Mouse (Mus musculus) erythroblast, embryonic 14.5 days (primary cell): Measurements from ENCODE around the gene Smim27. TPM values are rescaled to one million over a fixed set of nuclear protein-coding genes. Genes with fewer than 3 reads are reported as not detected.
"Not testable (repeated sequence)": the region's sequence is repeated elsewhere in the genome, so short reads cannot be mapped to it uniquely, and the experiment has no call there.

Experiments
- H3K27me3 ChIP-seq: 2 replicates; pipeline ENCODE4 v1.6.1; 2012; ENCODE audit warnings: inconsistent platforms; ENCODE audit not compliant: control insufficient read depth
- H3K36me3 ChIP-seq: 2 replicates; pipeline ENCODE4 v1.6.1; 2012; ENCODE audit warnings: mild to moderate bottlenecking, inconsistent platforms; ENCODE audit not compliant: control insufficient read depth
- H3K4me1 ChIP-seq: 2 replicates; pipeline ENCODE4 v1.6.1; 2012; ENCODE audit warnings: inconsistent platforms; ENCODE audit not compliant: control insufficient read depth
- H3K4me3 ChIP-seq: replicated peaks from 2 replicates; pipeline ENCODE3; 2012; ENCODE audit warnings: moderate library complexity, mild to moderate bottlenecking, inconsistent platforms
- H3K9me3 ChIP-seq: 2 replicates; pipeline ENCODE4 v1.6.1; 2012; ENCODE audit warnings: low read length, inconsistent platforms, mixed read lengths; ENCODE audit not compliant: control insufficient read depth
- GATA1 ChIP-seq: IDR thresholded peaks from 2 replicates; pipeline ENCODE4 v1.6.1; 2012; ENCODE audit warnings: low read length, inconsistent platforms, mixed read lengths
- TAL1 ChIP-seq: IDR thresholded peaks from 3 replicates; pipeline ENCODE4 v1.6.1; 2012; ENCODE audit warnings: low read length, inconsistent platforms, mixed read lengths
- polyA plus RNA-seq: library from polyadenylated mRNA; stranded (reverse); fragments of >175 nt; gene quantifications from 2 replicates; pipeline ENCODE4 v1.2.3, GENCODE M21; 2012

The Smim27 gene
- polyA plus RNA-seq, 1 experiment: 3.5 TPM

DNA sequence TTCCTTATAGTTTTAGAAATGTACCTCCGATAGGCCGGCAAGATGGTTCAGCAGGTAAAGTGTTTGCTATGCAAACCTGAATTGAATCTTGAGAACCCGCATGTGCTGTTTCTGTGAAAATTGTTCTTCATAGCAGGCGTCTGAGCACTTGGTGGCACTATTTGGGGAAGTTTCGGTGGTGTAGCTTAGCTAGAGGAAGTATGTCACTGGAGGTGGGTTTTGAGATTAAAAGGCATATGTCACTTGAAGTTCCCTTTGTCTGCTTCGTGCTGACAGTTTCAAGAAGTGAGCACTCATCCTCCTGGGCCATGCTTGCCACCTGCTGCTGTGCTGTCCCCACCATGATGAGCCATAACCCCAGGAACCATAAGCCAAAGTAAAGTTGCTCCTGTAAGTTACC is 18.0 kb downstream of the Smim27 start:
- H3K4me1 ChIP-seq: no peaks in the 10 kb centered on the region
- no peaks in the 10 kb centered on the region for H3K27me3 ChIP-seq
- no peak overlapping the region for H3K4me3 ChIP-seq
- peaks cover 10% of the 10 kb centered on the region for H3K9me3 ChIP-seq
- no peaks in the 10 kb centered on the region for H3K36me3 ChIP-seq
- TF ChIP-seq TAL1 (no peak), GATA1 (no peak)

DNA sequence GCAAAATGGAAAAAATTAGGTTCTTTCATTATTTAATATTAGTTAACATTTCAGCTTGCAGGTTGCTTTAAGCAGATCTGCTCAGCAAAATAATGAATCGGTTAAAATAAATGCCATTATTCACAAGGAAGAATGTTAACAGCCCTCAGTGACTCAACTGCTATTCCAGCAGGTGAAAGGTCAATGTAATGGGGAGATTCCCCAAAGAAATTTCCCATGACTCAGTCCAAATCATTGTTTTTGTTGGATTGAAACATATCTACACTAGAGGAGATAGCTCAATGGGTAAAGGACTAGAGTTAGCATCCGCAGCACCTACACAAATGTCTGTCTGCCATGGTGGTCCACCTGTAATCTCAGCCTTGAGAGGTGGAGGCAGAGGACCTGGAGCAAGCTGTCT is 19.7 kb downstream of the Smim27 start:
- Histone ChIP-seq H3K9me3 (peaks cover 13% of the 10 kb centered on the region), H3K4me1 (no peaks in the 10 kb centered on the region), H3K27me3 (no peaks in the 10 kb centered on the region), H3K36me3 (no peaks in the 10 kb centered on the region), H3K4me3 (no peak overlapping the region)
- no peak for TF ChIP-seq GATA1

DNA sequence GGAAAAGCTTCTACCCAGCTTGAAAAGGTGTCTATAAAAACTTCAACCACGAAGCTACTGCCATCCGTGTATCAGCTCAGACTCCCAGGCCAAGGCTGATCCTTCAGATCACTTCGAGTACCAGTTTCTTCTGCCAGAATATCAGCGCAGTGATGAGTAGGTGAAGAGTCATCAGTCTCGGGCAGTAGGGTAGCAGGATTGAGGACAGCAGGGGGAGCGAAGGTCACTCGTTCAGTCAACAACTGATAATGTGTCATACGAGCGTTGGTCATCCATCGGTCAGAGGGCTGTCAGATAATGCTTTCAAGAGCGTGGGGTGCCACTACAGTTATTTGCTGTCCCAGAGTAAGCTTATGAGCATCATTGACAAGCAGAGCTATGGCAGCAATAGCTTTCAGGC is 22.1 kb downstream of the Smim27 start:
- not testable (repeated sequence) for H3K36me3 ChIP-seq, H3K27me3 ChIP-seq, H3K4me1 ChIP-seq, H3K4me3 ChIP-seq
- peaks cover 20% of the 10 kb centered on the region for H3K9me3 ChIP-seq

DNA sequence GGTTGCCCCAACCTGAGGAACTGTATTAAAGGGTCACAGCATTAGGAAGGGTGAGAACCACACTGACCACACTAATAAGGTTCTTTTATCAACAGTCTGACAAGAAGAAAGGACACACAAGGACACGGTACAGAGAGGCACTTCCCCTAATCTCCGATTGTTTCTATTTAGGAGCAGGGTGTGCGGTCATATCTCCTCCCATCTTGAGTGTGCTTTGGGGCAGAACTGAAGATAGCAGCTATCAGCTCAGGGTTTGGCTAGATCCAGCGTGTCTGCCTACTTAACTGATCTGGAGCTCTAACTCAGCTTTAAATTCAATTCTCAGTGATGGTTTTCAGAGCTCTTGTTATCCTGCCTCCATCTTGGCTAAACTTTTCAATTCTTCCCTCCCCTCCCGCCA is 29.8 kb downstream of the Smim27 start:
- Histone ChIP-seq H3K36me3 (no peaks in the 10 kb centered on the region), H3K4me3 (no peak overlapping the region), H3K9me3 (peaks cover 6% of the 10 kb centered on the region), H3K4me1 (peaks cover 2% of the 10 kb centered on the region), H3K27me3 (peaks cover 6% of the 10 kb centered on the region)
- TF ChIP-seq GATA1 (no peak), TAL1 (no peak)

- H3K27me3 ChIP-seq: peaks cover 6% of the 10 kb centered on the region
- no peaks in the 10 kb centered on the region for H3K9me3 ChIP-seq
- peaks cover 2% of the 10 kb centered on the region for H3K4me1 ChIP-seq
- TF ChIP-seq GATA1 (no peak), TAL1 (no peak)
- no peaks in the 10 kb centered on the region for H3K36me3 ChIP-seq
- no peak overlapping the region for H3K4me3 ChIP-seq
These were observed 31.9 kb downstream of the Smim27 start for GRCm38 (mm10) chr4:40301076-40301789.

DNA sequence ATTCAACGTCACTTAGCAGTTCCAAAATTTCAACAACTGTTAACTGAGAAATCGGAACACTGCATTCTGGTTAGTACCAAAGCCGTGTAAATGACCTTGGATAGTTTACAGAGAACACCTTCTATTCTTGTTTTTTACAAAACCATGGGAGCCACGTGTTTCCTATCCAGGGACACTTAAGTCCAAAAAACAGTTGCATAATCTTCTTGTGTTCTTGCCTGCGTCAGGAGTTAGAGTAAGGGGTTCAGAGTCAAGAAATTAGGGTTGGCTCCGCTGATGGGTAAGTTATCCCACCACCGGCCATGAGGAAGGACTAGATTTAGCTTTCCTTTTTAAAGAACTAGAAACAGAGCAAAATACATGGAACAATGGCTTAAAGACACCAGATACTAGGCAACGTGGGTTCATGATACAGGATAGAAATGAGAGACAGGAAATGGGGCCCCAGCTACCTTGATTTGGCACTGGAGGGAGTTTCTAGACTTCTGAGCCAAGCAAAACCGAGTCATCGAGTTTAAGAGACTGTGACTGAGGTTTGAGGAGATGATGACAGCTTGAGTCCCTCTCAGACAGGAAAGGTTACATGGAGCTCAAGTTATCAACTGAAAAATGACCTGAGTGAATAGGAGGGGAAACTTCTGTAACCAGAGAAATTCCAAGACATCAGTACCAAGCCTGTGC is 33.2 kb downstream of the Smim27 start:
- Histone ChIP-seq H3K4me3 (no peak overlapping the region), H3K27me3 (peaks cover 6% of the 10 kb centered on the region), H3K4me1 (peaks cover 2% of the 10 kb centered on the region), H3K36me3 (no peaks in the 10 kb centered on the region), H3K9me3 (no peaks in the 10 kb centered on the region)
- TF ChIP-seq TAL1 (no peak), GATA1 (no peak)

GRCm38 (mm10) chr4:40309682-40310081 is 40.3 kb downstream of the Smim27 start:
- no peaks in the 10 kb centered on the region for H3K9me3 ChIP-seq
- no peak overlapping the region for H3K4me3 ChIP-seq
- H3K36me3 ChIP-seq: no peaks in the 10 kb centered on the region
- TF ChIP-seq GATA1 (no peak), TAL1 (no peak)
- H3K27me3 ChIP-seq: no peaks in the 10 kb centered on the region
- peaks cover 3% of the 10 kb centered on the region; the same call in 1 of the 2 replicates for H3K4me1 ChIP-seq

- TF ChIP-seq TAL1 (no peak), GATA1 (no peak)
- H3K27me3 ChIP-seq: no peaks in the 10 kb centered on the region
- peaks cover 3% of the 10 kb centered on the region; the same call in 1 of the 2 replicates for H3K4me1 ChIP-seq
- no peak overlapping the region for H3K4me3 ChIP-seq
- no peaks in the 10 kb centered on the region for H3K9me3 ChIP-seq
- H3K36me3 ChIP-seq: no peaks in the 10 kb centered on the region
These were observed 41.5 kb downstream of the Smim27 start for GRCm38 (mm10) chr4:40310796-40311383.

DNA sequence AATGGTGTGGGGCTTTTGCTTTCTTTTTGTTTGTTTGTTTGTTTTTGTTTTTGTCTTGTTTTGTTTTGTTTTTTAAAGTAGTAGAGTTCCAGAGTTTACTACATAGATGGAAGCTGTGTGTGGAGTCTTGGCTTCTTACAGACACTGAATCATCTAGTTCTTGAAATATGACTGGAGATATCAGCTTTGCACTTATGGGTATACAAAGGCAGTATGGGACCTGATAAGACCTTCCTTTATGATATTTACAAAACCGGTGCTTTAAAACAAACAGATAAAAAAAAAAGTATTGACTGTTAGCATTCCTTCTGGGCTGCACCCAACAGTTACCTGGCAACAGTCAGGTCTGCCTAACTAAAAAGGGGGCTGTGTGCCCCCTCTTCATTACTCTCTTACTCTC is 42.8 kb downstream of the Smim27 start:
- no peak overlapping the region for H3K4me3 ChIP-seq
- H3K4me1 ChIP-seq: peaks cover 3% of the 10 kb centered on the region; the same call in 1 of the 2 replicates
- H3K36me3 ChIP-seq: no peaks in the 10 kb centered on the region
- H3K27me3 ChIP-seq: no peaks in the 10 kb centered on the region
- H3K9me3 ChIP-seq: no peaks in the 10 kb centered on the region
- TF ChIP-seq GATA1 (no peak), TAL1 (no peak)
